Mouse (Mus musculus) forebrain, embryonic 14.5 days (tissue): ENCODE measurements at regions not wholly inside any gene's neighbourhood (a gene's known extent, or its start where the extent isn't known, plus 50 kb on each side); places are given as distances from the start of the nearest gene placed in this dataset.

Experiments used
- ATAC-seq: fragments of 200-750 bp; cut with Nextera tagmentation; 2 replicates; pipeline ENCODE4 v1.8.0; 2017; ENCODE audit warnings: mild to moderate bottlenecking, moderate library complexity
- DNase-seq: peaks from one replicate; pipeline ENCODE4 v3.0.0-alpha.2; 2015; ENCODE audit warnings: low spot score
- H3K27ac ChIP-seq: fragments of 300-500 bp; sonication (generic); 2 replicates; pipeline ENCODE4 v1.5.1; 2014; ENCODE audit warnings: low read depth, mild to moderate bottlenecking, control low read depth, low read length, moderate library complexity
- H3K27me3 ChIP-seq: fragments of 300-500 bp; sonication (generic); replicated peaks from 2 replicates; pipeline ENCODE4 v1.6.1; 2014; ENCODE audit warnings: low read length, control low read depth, mixed read lengths; ENCODE audit not compliant: control insufficient read depth, insufficient read depth
- H3K36me3 ChIP-seq: fragments of 300-500 bp; sonication (generic); 2 replicates; pipeline ENCODE4 v1.6.1; 2014; ENCODE audit warnings: low read length, control low read depth; ENCODE audit not compliant: control insufficient read depth, insufficient read depth
- H3K4me1 ChIP-seq: fragments of 300-500 bp; sonication (generic); 2 replicates; pipeline ENCODE4 v1.6.1; 2014; ENCODE audit warnings: antibody characterized with exemption, low read length, control low read depth; ENCODE audit not compliant: control insufficient read depth, insufficient read depth
- H3K4me2 ChIP-seq: fragments of 300-500 bp; sonication (generic); 2 replicates; pipeline ENCODE4 v1.6.1; 2014; ENCODE audit warnings: mild to moderate bottlenecking, control low read depth, low read length
- H3K4me3 ChIP-seq: fragments of 300-500 bp; sonication (generic); 2 replicates; pipeline ENCODE4 v1.5.1; 2014; ENCODE audit warnings: low read depth, low read length, control low read depth
- H3K9ac ChIP-seq: fragments of 300-500 bp; sonication (generic); 2 replicates; pipeline ENCODE4 v1.6.1; 2014; ENCODE audit warnings: mild to moderate bottlenecking, low read length, control low read depth, moderate library complexity
- H3K9me3 ChIP-seq: fragments of 300-500 bp; sonication (generic); replicated peaks from 2 replicates; pipeline ENCODE4 v1.6.1; 2016; ENCODE audit warnings: low read length, control low read depth, mixed read lengths; ENCODE audit not compliant: control insufficient read depth
- WGBS: fragments of 180-500 bp; shearing (Covaris S2); extraction: QIAGEN DNeasy Blood & Tissue Kit; methylation state at CpG from one replicate; pipeline ENCODE4 v1.1.7; 2014; 5-methylcytosine and 5-hydroxymethylcytosine counted together

GRCm38 (mm10) chr19:26244067-26244466 is 360.8 kb upstream of the Smarca2 start:
- WGBS, result 89% methylated on average over 6 of the region's 6 CpGs
- Histone ChIP-seq H3K4me1 (no peaks in the 10 kb centered on the region), H3K27me3 (no peaks in the 10 kb centered on the region), H3K9ac (no peak overlapping the region), H3K4me3 (no peak overlapping the region), H3K4me2 (no peak overlapping the region), H3K27ac (no peak overlapping the region), H3K9me3 (no peaks in the 10 kb centered on the region), H3K36me3 (no peaks in the 10 kb centered on the region)
- ATAC-seq, result no peak
- DNase-seq, result no peak

- ATAC-seq (no peak), DNase-seq (peak; percentile 18)
- no peak overlapping the region for H3K4me2 ChIP-seq
- 77% methylated on average over 6 of the region's 6 CpGs for WGBS
- H3K4me1 ChIP-seq, result no peaks in the 10 kb centered on the region
- H3K27me3 ChIP-seq, result no peaks in the 10 kb centered on the region
- H3K9me3 ChIP-seq, result no peaks in the 10 kb centered on the region
- H3K36me3 ChIP-seq, result no peaks in the 10 kb centered on the region
- no peak overlapping the region for H3K4me3 ChIP-seq
- H3K9ac ChIP-seq, result no peak overlapping the region
- H3K27ac ChIP-seq, result no peak overlapping the region
Measured at GRCm38 (mm10) chr19:26249751-26250150, 355.1 kb upstream of the Smarca2 start.

- Histone ChIP-seq H3K27me3 (no peaks in the 10 kb centered on the region), H3K4me2 (no peak overlapping the region), H3K4me3 (no peak overlapping the region), H3K27ac (no peak overlapping the region), H3K9ac (no peak overlapping the region), H3K4me1 (0 out of 2 replicates have a peak, but pooled peaks cover 3% of the 10 kb centered on the region), H3K9me3 (no peaks in the 10 kb centered on the region), H3K36me3 (no peaks in the 10 kb centered on the region)
- DNase-seq (peak; percentile 61), ATAC-seq (peak; percentile 68)
- 7% methylated on average over 4 of the region's 4 CpGs for whole genome bisulfite sequencing
Measured at GRCm38 (mm10) chr19:26258677-26259076, 346.2 kb upstream of the Smarca2 start.

- no peak overlapping the region for H3K27ac ChIP-seq
- 90% methylated on average over 2 of the region's 2 CpGs for WGBS
- 0 out of 2 replicates have a peak, but pooled peaks cover 3% of the 10 kb centered on the region for H3K4me1 ChIP-seq
- H3K9ac ChIP-seq, result no peak overlapping the region
- no peak overlapping the region for H3K4me3 ChIP-seq
- H3K27me3 ChIP-seq, result no peaks in the 10 kb centered on the region
- no peak for ATAC-seq
- H3K9me3 ChIP-seq, result no peaks in the 10 kb centered on the region
- DNase-seq, result no peak
- H3K4me2 ChIP-seq, result no peak overlapping the region
- no peaks in the 10 kb centered on the region for H3K36me3 ChIP-seq
Measured at GRCm38 (mm10) chr19:26261530-26261929, 343.3 kb upstream of the Smarca2 start.

DNA sequence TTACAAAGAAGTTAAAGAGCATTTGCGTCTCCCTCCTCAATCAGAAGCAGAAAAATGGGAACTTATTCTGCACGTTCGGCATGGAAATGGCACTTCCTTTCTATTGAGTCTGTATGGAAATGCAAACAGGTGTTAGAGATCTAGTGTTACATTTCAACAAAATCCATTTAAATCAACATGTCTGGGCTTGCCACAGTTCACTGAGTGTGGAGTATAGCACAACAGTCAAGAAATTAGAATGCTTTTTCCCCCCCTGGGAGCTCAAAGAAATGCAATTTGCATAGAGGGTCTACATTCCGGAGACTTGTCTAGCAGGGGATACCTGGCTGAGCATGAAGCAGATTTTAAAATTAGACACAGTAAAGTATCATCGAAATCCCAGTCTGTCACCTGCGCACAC is 308.5 kb upstream of the Smarca2 start:
- WGBS, result 87% methylated on average over 6 of the region's 6 CpGs
- H3K27me3 ChIP-seq, result no peaks in the 10 kb centered on the region
- no peak overlapping the region for H3K9ac ChIP-seq
- DNase-seq (no peak), ATAC-seq (no peak)
- no peak overlapping the region for H3K4me2 ChIP-seq
- H3K9me3 ChIP-seq, result no peaks in the 10 kb centered on the region
- no peak overlapping the region for H3K4me3 ChIP-seq
- no peaks in the 10 kb centered on the region for H3K36me3 ChIP-seq
- H3K4me1 ChIP-seq, result no peaks in the 10 kb centered on the region
- no peak overlapping the region for H3K27ac ChIP-seq

- DNase-seq, result peak; percentile 57
- Histone ChIP-seq H3K4me1 (no peaks in the 10 kb centered on the region), H3K4me3 (no peak overlapping the region), H3K36me3 (no peaks in the 10 kb centered on the region), H3K9me3 (no peaks in the 10 kb centered on the region), H3K27ac (no peak overlapping the region), H3K9ac (no peak overlapping the region), H3K27me3 (no peaks in the 10 kb centered on the region), H3K4me2 (no peak overlapping the region)
- no peak; the same call in 1 of the 2 replicates for ATAC-seq
- WGBS, result 68% methylated on average over 1 of the region's 1 CpGs
Measured at GRCm38 (mm10) chr19:26308477-26309135, 296.2 kb upstream of the Smarca2 start.

- H3K27me3 ChIP-seq, result no peaks in the 10 kb centered on the region
- ATAC-seq (no peak), DNase-seq (no peak)
- no peaks in the 10 kb centered on the region for H3K4me1 ChIP-seq
- H3K4me3 ChIP-seq, result no peak overlapping the region
- 77% methylated on average over 2 of the region's 2 CpGs for WGBS
- H3K9ac ChIP-seq, result no peak overlapping the region
- H3K4me2 ChIP-seq, result no peak overlapping the region
- H3K36me3 ChIP-seq, result no peaks in the 10 kb centered on the region
- no peaks in the 10 kb centered on the region for H3K9me3 ChIP-seq
- no peak overlapping the region for H3K27ac ChIP-seq
Measured at GRCm38 (mm10) chr19:26318977-26319376, 285.9 kb upstream of the Smarca2 start.

GRCm38 (mm10) chr19:26323682-26324081 is 281.2 kb upstream of the Smarca2 start:
- ATAC-seq, result no peak

GRCm38 (mm10) chr19:26339120-26339519 is 265.7 kb upstream of the Smarca2 start:
- Histone ChIP-seq H3K27ac (peak overlapping the region; percentile 44; the same call in 1 of the 2 replicates), H3K4me2 (no peak overlapping the region), H3K9me3 (no peaks in the 10 kb centered on the region), H3K4me1 (peaks cover 10% of the 10 kb centered on the region; the same call in 1 of the 2 replicates), H3K36me3 (no peaks in the 10 kb centered on the region), H3K4me3 (no peak overlapping the region), H3K9ac (no peak overlapping the region), H3K27me3 (no peaks in the 10 kb centered on the region)
- WGBS, result 34% methylated on average over 4 of the region's 4 CpGs
- ATAC-seq (peak; percentile 61), DNase-seq (peak; percentile 80)

More at GRCm38 (mm10) chr19:26323682-26324081, 281.2 kb upstream of the Smarca2 start:
- 83% methylated on average over 5 of the region's 5 CpGs for WGBS
- Histone ChIP-seq H3K4me3 (no peak overlapping the region), H3K9me3 (no peaks in the 10 kb centered on the region), H3K4me2 (no peak overlapping the region), H3K27me3 (no peaks in the 10 kb centered on the region), H3K4me1 (no peaks in the 10 kb centered on the region), H3K9ac (no peak overlapping the region), H3K36me3 (no peaks in the 10 kb centered on the region), H3K27ac (no peak overlapping the region)
- DNase-seq, result no peak
